Mouse (Mus musculus) gastrocnemius, adult 18-20 months (tissue): ENCODE measurements at regions not wholly inside any gene's neighbourhood (a gene's known extent, or its start where the extent isn't known, plus 50 kb on each side); places are given as distances from the start of the nearest gene placed in this dataset.

ENCODE experiments used
- DNase-seq: peaks from one replicate; pipeline ENCODE4 v3.0.0; 2021; ENCODE audit warnings: low spot score

DNA sequence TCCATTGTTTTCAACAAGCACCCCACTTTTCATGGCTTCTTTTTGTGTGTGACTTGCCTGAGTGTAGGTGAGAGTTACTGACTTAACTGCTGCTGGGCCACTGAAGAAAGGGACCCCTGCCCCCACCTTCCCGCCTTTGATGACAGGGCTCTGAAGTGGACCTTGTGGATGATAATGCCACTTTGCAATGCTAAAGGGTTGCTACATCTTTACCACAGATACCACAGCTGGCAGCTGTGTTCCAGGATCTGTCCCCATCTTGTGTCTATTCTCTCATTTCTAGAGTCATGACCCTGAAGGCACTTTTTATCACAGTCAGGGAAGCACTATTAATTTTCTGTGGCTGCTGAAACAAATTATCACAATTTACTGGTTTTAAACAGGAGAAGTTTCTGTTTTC is 163.9 kb upstream of the Pik3r1 start:
- no peak for DNase-seq

DNA sequence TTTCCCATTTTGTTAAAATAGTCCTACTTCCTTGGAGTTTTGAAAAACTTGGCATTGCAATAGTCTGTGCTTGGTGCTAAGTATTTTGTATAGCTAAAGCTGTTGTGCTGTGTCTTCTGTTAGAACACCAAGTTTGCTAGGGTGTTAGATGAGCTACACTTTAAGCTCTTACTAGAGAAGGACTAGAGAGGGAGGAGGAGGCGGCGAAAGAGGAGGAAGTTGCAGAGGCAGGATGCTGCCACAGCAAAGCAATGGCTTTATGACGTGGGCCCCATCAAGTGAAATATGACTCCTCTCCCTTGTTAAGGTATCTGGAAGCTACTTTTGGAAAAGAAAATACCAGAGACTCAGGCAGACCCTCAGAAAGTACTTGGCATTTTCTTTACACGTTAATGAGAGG is 167.8 kb upstream of the Pik3r1 start:
- no peak for DNase-seq

DNA sequence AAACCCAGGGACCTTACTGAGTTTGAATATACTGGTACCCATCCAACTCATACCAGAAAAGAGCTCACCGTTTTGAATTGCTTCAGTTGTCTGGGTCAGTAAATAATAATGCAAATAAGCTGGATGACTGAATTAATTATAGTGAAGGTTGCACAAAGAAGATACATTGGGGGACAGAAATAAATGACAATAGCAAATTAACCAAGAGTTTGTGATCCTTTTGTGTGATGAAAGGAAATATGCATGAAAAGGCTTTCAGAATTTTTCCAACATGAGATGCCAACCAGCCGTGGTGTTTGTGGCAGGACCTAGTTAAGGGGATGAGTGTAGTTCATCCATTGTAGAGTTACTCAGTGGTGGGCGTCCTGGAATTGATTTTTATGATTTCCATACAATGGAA is 186.5 kb upstream of the Pik3r1 start:
- DNase-seq = no peak

DNA sequence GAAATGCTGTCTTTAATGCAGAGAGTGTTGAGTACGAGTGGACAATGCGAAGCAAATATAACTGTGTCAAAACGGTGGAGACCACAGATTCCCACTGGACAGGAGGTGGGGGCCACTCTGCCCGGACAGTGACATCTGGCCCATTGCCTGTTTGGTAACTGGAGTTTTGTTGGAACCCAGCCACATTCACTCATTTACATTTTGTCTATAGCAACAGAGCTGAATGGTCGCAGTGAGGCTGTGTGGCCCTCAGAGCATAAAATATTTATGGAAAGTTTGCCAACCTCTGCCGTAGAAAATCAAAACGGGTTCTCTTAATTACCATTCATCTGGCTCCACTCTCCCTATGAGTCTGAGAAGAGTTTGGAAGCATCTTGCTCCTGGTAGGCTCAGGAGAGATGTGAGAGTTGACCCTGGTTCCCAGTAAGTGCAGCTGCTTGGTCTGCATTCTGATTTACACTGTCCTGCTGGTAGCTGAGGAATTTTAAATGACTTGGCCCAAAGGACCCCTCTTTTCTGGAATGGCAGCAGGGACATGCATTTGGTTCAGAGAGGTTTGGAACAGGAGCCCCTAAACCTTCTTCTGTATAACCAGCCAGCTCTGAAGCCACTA is 187.9 kb upstream of the Pik3r1 start:
- DNase-seq = no peak

DNA sequence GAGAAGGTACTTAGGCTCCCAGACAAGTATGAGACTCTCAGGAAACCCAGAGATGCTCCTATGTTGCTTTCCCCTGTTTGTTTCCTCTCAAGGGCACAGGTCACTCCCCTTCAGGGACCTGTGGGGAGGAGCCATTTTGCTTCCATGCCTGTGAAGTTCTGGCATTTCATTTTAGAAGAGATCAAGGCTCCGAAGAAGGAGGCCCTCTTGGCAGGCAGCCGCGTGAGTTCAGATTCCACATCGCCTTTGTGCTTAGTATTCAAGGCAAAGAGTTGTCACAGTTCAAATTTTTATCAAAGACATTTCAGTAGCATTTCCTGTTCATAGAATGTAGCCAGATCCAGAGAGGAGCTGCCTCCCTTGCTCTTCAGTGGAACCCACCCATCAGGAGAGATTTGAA is 189.8 kb upstream of the Pik3r1 start:
- no peak for DNase-seq

DNA sequence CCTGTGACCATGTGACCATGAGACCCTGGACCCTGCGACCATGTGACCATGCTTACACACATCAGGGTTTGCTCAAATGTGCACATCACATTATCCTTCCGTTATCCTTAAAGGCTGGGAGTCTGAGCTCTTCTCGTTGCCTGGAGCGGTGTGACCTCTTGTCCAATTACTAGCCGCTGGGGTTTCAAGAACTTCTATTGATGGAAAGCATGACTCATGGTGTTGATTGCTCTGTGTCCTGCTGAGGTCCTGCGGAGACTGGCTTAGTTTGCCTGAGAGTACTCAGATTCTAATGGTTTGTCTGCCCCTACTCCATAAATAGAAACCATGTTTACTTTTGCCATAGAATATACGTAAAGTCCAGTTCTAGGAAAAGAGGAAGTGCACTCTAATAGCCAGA is 197.5 kb upstream of the Pik3r1 start:
- DNase-seq = no peak

DNA sequence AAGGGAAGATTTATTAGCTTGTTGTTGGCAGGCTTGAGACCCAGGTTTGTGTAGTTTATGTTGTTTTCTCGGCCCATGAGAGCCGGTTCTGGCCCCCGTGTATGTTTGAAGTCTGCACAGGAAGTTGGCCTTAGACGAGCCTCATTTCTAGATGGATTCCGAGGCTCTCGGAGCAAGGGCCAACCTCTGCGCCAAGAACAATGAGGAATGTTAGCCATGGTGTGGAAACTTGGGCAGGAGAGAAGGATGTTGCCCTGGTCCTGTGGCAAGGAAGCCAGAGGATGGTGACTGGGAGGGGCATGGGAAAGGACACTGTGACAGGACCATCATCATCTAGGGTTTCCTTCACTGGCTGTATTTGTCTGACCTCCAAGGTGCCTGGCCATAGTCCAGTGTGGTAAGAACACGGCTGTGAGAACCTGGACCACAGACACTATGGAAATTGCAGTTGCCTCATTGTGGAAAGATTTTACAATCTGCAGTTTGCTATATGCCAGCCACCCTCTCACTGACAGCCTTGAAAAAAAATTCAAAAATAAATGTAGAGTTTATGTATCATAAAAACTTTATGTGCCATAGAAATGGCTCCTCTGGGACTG is 198.9 kb upstream of the Pik3r1 start:
- DNase-seq = peak; percentile 76

DNA sequence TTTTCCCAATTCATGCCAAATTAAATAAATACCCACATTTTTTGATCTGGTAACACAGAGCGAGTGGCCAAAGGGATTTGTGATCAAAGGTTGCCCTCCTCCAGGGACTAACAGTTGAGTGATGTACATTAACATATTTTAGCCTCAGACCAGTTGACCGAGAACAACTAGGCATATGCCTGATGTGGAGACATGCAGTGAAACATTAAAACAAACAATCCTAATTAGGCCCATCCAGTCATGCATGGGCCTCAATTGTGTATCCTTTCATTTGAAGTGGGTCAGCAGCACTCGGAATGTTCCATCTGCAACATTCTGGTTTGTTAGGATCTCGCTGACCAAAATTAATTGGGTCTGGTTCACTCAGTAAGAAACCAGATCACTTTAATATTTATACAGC is 199.4 kb upstream of the Pik3r1 start:
- DNase-seq = no peak

DNA sequence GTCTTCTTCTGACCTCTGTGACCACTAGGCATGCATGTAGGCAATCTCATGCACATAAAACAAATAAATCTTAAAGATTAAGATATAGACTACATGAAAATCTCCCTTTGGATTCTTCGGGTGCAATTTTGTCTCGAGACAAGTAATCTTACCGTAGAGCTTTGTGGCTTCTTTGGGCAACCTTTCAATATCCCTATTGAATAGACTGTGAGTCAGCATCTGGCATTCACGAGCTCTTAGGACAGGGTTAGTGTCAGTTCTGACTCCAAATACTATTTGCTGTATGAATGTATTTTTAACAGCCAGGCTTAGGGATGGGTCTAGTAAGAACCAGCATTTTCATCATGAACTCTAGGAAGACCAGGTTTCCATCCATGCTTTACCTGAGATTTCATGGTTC is 208.7 kb upstream of the Pik3r1 start:
- no peak for DNase-seq

DNA sequence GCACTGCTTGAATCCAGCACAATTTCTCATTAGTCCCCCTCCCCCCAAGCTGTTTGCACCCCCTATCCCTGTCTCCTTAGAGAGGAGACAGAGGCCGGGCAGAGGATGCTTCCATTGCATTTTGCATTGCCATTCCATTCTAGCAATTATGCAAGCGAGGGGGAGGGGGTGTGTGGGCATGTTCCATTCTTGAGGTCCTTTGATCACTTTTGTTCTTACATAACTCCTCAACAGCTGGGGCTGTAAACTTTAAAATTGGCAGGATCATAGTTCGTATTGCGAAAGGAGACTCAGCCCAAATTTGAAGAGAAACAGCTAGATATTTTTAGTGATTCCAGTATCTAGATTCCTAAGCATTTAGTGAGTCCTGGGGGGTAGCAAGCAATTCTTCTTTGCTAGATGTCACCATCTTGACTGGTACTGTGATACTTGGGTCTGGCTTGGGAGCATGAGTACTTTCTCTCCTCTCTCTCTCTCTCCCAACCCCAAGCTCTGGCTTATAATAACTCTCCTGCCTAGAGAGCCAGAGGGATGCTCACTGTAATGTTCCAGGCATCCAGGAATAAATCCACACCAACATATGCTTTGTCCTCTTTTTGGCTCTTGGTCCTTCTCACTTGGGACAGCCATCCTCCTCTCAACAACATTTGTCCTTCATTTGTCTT is 212.3 kb upstream of the Pik3r1 start:
- DNase-seq = peak; percentile 53

DNA sequence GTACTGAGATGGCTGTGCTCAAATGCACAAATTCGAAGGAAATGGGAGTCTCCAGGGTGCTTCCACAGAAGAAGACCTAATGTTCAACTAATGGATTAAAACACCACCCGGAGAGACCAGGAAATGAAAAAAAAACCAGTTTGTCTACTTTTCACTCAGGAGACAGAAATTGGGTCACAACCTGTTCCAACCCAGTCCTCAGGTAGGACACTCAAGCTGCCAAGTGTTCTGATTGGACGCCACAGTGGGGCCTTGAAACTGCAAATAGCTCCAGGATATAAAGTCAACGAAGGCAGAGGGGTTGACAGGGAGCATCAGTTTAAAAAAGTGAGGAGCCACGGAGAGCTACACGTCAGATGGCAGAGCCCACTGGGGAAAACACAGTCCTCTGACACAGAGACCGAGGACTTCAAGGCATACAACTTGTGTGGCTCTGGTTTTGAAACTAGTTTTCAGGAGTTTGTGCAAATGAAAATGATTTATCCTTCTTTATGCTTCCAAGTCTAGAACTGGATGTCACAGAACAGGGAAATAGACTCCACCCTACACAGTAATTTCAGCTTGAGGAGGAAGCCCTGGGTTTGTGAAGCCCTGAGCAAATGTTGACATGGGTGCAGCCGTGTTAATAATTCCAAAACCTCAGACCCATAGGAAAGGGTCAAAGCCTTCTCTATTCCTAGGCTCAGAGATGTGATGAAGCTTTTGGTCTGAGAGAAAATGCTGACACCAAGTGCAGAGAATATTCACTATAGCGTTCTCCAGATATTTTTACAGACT is 220.8 kb upstream of the Pik3r1 start:
- DNase-seq = no peak

DNA sequence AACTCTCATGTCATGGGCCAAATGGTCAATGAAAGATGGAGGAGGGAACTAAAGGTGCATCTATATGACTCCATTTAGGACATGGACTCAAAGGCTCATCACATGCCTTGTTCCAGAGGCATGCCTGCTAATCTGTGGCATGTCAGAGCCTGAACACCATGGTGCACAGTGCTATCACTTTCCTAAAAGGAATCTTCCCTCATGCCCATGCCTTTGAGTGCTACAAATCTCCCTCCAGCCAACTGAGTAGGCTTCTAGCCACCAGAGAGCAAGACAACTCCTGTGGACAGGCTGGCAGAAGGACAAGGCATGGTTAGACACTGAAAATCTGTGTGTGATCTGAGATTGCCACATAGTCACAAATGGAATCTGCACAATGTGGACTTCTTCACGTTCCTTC is 223.7 kb upstream of the Pik3r1 start:
- DNase-seq = no peak

DNA sequence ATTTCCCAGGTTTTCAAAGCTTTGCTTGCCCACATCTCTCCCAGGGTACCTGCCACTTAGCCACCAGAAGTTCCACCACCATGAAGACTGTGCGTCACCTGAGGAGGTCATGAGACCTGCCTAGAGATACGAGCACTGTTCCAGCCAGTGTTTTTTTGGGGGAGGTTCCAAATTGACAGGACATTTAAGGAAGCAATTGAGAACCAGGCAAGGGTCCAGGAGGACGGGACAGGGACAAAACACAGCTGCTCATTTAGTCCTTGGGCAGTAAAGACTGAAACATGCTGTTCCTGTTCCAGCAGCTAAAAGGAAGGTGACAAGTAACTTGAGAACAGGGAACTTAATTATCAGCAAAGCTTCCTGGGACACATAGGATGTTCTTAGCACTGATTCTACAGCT is 226.8 kb upstream of the Pik3r1 start:
- peak; percentile 73 for DNase-seq

DNA sequence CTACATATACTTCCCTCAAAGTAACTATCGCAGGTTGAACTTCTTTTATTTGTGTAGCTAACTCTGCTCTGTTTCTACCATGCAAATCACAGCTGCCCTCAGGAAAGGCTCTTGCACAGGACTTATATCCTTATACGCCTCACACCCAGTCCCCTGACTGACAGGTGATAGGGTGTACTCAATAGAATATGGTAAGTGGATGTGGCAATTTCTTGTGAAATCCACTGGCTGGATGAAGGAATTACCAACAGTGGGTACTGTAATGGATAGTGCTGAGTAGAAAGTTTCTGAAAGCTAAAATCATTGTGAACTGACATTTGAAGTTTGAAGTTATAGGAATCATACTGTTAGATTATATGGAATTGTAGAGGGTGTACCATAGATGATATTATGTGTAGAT is 227.5 kb upstream of the Pik3r1 start:
- no peak for DNase-seq

DNA sequence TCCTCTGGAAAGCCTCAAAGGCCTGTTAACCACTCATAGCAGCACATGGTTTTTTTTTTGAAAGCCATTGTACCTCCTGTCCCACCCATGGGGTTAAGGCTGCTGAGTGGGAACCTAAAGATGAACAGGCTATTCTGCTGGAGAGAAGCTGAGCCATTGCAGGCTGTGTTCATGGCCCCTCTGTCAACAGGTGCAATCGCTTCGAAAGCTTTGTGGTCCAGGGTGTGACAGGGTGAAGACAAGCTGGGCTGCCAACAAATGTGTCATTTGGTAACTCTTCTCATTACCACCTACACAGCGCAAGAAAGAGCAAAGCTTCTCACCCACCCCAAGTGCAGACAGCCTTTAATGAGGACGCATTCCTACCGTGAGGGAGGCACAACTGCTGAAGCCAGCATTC is 228.1 kb upstream of the Pik3r1 start:
- DNase-seq = no peak

DNA sequence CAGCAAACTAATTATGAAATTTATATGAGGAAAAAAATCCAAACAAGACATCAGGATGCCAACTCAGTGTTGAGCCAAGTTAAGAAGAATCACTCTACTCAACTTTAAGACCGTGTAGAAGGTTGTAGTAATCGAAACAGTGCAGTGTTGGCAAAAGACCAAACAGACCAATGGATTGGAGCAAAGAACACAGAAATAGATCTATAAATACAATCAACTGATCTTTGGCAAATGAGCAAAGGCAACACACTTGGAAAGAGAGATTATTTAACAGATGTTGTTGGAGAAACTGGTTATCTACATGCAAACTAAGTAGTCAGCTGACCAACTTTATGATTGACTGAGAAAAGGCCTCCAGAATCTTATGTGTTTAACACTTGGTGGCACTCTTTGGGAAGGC is 229.4 kb upstream of the Pik3r1 start:
- DNase-seq = no peak

DNA sequence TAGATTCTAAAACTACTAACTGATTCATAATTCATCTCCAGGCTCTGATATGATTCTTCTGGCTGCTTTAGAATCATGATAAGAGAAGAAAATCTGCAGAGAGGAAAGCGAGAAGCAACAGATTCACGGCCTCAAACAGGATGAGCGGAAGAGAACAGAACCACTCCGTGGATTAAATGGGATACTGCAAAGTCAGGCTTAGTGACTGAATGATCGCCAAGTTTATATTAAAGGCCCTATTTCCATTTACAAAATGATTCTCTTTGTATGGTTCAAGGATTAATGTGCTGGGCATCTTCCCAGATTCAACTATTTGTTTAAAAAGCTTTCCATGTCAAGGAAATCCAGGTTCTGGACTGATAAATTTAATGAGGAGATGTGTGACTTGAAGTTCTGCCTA is 238.5 kb upstream of the Pik3r1 start:
- DNase-seq = no peak

DNA sequence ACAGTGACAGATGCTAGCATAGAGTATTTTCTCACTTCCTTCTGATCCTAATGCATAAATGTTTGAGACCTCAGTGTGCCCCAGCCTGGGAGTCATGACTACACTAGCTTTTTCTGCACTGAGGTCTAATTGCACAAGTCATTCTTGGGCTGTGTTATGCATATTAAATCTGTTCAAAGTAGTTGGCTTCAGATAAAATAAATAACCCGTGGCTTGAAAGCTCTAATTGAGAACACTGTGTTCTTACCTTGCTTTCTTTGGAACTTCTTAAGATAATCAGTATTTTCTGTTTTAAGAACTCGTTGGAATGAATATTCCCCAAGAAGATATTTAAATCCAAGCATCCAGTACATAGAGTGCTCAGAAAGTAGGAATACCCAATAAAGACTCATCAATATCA is 243.9 kb upstream of the Pik3r1 start:
- no peak for DNase-seq

DNA sequence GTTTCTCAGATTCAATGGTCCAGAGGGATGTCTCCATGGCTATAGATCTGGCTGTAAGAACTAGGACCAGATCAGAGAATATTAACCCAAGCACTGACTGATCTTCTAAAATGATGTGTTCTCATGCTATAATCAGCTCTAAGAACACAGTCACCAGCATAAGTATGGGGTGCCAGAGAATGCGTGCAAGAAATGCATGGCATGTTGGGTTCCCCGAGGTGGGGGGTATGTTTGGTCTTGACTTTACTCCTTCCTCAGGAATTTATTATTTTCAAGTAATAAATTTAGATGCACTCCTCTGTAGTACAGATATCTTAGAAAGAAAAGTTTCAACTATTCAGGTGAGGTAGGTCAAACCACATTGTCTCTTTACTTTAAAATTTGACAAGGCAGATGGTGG is 246.5 kb upstream of the Pik3r1 start:
- DNase-seq = no peak

DNA sequence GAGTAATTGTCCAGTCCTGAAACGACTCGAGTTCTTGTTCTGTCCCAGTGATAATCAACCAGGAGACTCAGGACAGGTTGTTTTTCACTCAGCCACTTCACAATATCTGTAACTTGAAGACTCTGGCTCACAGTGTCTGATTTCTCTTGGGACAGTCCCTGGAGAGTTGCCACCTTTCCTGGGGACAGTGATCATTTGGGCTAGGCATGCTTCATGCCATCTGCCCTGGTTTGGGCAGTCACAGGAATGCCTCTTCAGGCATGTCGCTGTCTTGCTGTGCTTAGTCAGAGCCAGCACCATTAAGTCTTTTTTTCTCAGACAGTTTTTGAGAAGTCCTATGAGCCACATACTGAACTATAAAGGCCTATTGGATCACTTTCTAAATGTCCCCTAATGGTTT is 246.9 kb upstream of the Pik3r1 start:
- DNase-seq = peak; percentile 61

DNA sequence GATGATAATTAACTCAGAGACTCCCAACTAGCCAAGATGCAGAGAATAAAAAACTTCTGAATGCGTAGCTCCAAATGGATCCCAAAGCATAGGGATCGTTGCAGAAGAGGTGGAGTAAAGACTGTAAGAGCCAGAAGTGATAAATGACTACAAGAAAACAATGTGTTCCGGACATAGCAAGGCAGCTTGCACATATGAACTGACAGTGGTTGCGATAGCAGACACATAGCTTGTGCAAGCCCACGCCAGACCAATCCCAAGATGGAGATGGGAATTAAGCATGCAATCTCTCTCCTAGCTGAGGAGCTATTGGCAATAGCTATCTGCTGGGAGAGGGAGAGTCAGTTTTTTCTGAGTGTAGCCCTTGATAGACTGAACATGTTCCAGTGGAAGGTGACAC is 248.5 kb upstream of the Pik3r1 start:
- DNase-seq = no peak

DNA sequence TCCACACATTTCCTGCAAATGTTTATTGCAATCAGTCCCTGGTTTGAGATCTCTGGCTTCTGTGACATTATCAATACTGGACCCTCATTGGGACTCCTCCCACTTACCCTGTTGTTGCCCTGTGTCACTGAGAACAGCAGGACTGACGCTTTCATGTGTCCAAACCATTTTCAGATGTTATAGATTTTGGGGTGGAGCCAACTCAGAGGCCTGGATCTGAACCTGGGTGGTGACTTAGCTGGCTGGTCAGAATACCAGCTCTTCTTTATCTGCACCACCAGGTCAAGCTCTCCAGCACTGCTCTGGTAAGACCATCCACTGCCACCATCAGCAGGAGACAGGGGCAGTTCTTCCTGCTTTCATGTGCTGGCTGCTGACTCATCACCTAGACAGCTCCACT is 254.3 kb upstream of the Pik3r1 start:
- no peak for DNase-seq

DNA sequence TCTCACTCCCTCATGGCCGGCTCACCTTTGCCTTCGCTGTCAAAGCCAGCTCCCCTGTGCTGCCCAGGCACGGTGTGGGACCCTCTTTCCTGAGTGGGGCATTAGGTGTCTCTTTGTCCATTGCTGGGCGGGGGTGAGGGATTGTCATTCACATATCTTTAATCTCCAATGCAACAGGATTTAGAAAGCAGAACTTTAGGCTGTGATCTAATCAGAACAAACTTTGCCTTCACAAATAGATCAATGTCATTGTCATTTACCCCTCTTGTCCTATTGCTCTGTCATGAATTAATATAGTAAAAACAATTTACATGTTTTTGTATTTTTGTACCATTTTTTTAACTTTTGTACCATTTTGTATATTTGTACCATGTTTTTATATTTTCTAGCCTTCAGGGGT is 254.7 kb upstream of the Pik3r1 start:
- no peak for DNase-seq
